Mouse (Mus musculus) cerebellum, adult 2 months (tissue): ENCODE measurements around the gene Zbtb42. TPM values are rescaled to one million over a fixed set of nuclear protein-coding genes. Genes with fewer than 3 reads are reported as not detected.

ENCODE experiments used
- DNase-seq, 2 experiments: peaks; one replicate each; pipeline ENCODE4 v3.0.0; 2021
- H3K27ac ChIP-seq: fragments of 200-500 bp; 2 replicates; pipeline ENCODE4 v1.5.1; 2012; ENCODE audit warnings: low read length, control low read depth, inconsistent platforms; ENCODE audit not compliant: insufficient read depth
- H3K27me3 ChIP-seq: fragments of 200-500 bp; 2 replicates; pipeline ENCODE4 v1.6.1; 2012; ENCODE audit warnings: inconsistent platforms, mild to moderate bottlenecking, low read length, moderate library complexity; ENCODE audit not compliant: control insufficient read depth, insufficient read depth
- H3K4me1 ChIP-seq: fragments of 200-500 bp; 2 replicates; pipeline ENCODE4 v1.6.1; 2011; ENCODE audit warnings: low read length; ENCODE audit not compliant: control insufficient read depth, insufficient read depth
- H3K4me3 ChIP-seq: fragments of 200-500 bp; replicated peaks from 2 replicates; pipeline ENCODE3; 2011; ENCODE audit warnings: mild to moderate bottlenecking, low read depth, low read length, control low read depth; ENCODE audit not compliant: insufficient read depth
- CTCF ChIP-seq: fragments of 200-500 bp; IDR thresholded peaks from 2 replicates; pipeline ENCODE4 v1.5.1; 2011; ENCODE audit warnings: low read depth, mild to moderate bottlenecking, control low read depth, low read length, moderate library complexity, borderline replicate concordance; ENCODE audit not compliant: insufficient read depth
- POLR2A ChIP-seq: fragments of 200-500 bp; IDR thresholded peaks from 2 replicates; pipeline ENCODE4 v1.6.1; 2011; ENCODE audit warnings: low read length, control low read depth, borderline replicate concordance; ENCODE audit not compliant: insufficient read depth
- WGBS: fragments of 180-500 bp; shearing (Covaris S2); methylation state at CpG from one replicate; pipeline ENCODE4 v1.1.7; 2018; 5-methylcytosine and 5-hydroxymethylcytosine counted together
- polyA plus RNA-seq: library from polyadenylated mRNA; depleted of rRNA; stranded (reverse); fragments of >200 nt; gene quantifications from 2 replicates; pipeline ENCODE4 v1.2.3, GENCODE M21; 2012

The Zbtb42 gene
- polyA plus RNA-seq, 1 experiment, result 1.5 TPM

DNA sequence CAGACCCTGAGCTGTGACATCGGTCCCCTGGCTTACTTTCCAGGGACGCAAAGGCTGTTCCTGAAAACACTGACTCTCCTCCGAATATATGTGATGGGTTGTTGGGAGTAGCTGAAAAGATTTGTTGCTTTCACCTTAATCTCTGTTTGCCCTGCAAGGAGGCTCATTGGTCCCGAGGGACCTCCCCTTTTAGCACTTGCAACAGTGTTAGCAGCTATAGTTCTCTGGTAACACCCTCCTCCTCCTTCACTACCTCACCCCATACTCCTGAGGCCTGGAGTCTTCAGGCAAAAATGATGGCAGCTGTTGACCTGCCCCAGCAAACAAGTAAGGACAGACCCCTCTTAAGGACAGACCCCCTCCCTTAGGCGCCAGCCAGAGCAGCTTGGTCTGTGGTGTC, 40.4 kb downstream of the Zbtb42 start:
- no peak for DNase-seq
- 85% methylated on average over 5 of the region's 5 CpGs for WGBS
- TF ChIP-seq CTCF, result no peak
- H3K27me3 ChIP-seq, result no peaks in the 10 kb centered on the region
- no peak overlapping the region for H3K4me3 ChIP-seq
- H3K27ac ChIP-seq, result no peak overlapping the region
- peaks cover 16% of the 10 kb centered on the region for H3K4me1 ChIP-seq

DNA sequence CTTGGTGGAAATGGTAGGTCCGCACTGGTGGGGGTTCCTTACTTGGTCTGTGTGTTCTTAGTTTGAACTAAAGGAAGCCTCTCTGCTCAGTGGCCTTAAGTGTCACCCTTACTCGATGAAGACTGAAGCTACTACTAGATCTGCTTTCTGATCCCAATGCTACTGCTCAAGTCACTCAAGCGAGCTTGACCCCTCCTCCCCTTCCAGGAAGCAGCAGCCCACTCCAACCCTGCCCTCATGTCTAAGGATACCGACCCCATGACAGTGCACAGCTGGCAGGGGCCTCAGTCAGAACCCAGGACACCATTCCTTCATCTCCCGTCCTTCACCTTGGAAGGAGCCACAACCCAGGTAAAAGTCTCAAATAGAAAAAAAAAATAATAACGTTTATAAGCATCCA, 41.6 kb downstream of the Zbtb42 start, which contains the start of gene Cep170b:
Gene Cep170b, plus strand, starts transcription at position 240 of the 400 bp plus-strand sequence.
- DNase-seq, result no peak
- TF ChIP-seq CTCF (no peak), POLR2A (no peak)
- WGBS, result 81% methylated on average over 6 of the region's 6 CpGs
- peaks cover 20% of the 10 kb centered on the region for H3K4me1 ChIP-seq
- H3K27ac ChIP-seq, result no peak within 1 kb of the TSS
- H3K4me3 ChIP-seq, result peak within 1 kb of the TSS; percentile 87
- H3K27me3 ChIP-seq, result no peaks in the 10 kb centered on the region

DNA sequence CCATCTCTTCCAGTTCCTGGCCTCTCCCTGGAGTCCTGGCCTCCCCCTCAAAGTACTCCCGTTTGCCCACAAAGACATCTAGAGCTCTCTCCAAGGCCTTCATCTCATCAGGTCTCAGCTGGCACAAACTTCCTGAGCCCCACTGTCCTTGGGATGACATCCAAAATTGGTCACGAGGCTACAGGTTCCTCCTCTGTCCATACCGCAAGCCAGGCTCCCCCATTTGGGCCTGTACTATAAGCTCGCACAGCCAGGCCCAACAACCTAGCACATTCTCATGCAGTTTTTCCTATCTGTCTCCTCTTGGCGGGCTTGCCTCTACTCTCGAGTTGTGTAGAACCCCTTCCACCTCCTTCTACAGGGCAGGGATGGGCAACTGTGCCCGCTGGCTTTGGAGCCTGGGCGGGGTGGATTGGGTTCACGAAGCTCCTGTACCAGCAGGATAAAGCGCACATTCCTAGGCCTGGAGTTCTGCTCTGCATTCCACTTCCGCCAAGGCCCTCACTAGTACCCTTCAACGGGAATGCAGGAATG, 42.3 kb downstream of the Zbtb42 start:
- Histone ChIP-seq H3K27me3 (no peaks in the 10 kb centered on the region), H3K27ac (no peak overlapping the region), H3K4me1 (peaks cover 22% of the 10 kb centered on the region), H3K4me3 (peak overlapping the region; percentile 87)
- DNase-seq, result no peak
- 69% methylated on average over 12 of the region's 12 CpGs for WGBS
- no peak for TF ChIP-seq CTCF
- no peak for TF ChIP-seq POLR2A

DNA sequence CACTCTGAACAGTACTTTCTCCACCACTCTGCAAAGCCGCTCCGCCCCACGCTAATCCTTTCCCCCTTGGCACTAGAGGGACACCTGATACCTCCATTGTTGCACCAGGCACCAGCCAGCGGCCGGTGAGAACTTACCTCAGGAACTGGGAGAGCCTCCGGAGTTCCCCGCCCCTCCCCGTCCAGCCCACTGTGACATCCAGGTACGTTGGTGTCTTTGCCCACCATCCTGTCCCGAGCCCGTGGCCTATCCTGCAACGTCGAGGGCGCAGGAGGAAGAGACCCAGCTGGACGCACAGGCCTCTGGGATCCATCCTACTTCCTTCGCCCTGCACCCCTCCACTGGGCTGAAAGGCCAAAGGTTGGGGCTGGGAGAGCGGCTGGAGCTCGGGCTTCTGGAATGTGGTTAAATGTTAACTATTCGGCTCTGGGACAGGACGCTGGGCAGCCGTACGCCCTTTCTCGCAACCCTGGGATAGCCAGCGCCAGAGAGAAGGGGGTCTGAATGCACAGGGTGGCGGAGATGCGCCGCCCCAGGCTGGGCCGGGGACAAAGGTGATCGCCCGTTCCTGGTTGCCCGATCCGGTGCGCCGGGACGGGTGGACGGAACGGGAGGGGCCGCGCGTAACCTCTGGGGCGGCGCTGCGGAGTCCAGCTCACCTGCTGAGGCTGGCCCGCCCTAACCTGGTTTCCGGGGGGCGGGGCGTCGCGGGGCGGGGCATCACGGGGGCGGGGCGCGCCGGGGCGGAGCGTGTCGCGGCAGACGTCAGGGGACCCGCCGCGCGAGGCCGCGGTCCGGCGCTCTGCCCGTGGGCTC, 43.0 kb downstream of the Zbtb42 start:
- Histone ChIP-seq H3K27ac (peak overlapping the region; percentile 72), H3K4me3 (peak overlapping the region; percentile 87), H3K4me1 (peaks cover 28% of the 10 kb centered on the region), H3K27me3 (no peaks in the 10 kb centered on the region)
- TF ChIP-seq POLR2A (peak; percentile 44; the same call in 1 of the 2 replicates), CTCF (no peak)
- DNase-seq, result peak; percentile 77 to 78
- WGBS, result 9% methylated on average over 63 of the region's 69 CpGs

DNA sequence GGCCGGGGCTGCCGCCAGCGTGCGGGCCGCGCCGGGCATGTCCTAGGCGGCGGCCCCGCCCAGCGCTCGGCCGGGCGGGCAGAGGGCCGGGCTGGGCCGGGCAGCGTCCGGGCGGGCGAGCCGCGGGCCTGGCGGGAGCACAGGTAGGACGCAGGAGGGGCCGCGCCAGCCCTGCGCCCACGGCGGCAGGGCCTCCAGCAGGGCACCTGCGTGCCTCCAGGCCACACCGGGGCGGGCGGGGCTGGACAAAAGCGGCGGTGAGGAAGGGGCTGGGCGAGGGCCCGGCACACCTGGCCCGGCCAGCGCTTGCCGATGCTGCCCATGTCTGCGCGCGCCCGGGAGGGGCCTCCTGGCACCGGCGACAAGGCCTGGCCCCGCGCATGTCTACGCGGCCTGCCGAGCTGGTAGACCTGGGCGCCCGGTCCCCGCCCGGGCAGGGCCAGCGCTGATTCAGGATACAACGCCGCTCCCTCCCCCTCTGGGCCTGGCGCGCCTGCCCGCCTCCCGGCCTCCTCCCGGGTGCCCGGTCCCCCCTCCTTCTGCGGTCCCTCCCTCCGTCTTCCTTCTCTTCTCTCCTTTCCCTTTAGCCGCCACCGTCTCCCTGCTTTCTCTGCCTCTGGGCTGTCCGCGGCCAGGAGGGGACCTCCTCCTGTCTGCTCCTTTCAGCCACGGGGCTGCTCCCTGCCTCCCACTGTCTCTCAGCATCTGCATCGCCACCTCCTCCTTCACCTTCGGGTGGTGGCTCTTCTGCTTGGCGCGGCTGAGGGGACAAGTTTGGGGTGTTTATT, 43.8 kb downstream of the Zbtb42 start:
- peak; percentile 80 to 83 for DNase-seq
- H3K4me3 ChIP-seq, result peak overlapping the region; percentile 87
- H3K4me1 ChIP-seq, result peaks cover 36% of the 10 kb centered on the region
- WGBS, result 1% methylated on average over 70 of the region's 75 CpGs
- H3K27me3 ChIP-seq, result no peaks in the 10 kb centered on the region
- H3K27ac ChIP-seq, result peak overlapping the region; percentile 66
- TF ChIP-seq CTCF, result no peak

DNA sequence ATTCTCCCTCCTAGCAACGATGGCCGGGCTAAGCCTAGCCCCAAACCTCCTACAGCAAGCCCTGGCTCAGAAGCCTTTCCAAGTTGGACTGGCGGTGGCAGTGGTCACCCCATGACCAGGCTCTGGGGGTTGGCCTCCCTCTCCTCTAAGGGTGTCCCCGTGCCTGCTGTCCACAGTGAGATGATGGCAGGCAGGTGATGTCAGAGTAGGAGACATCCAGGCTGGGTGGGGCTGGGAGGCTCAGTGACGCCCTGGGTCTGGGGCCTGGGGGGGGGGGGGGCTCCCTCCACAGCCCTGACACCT, 44.4 kb downstream of the Zbtb42 start:
- Histone ChIP-seq H3K4me3 (peak overlapping the region; percentile 87), H3K27ac (peak overlapping the region; percentile 66), H3K27me3 (no peaks in the 10 kb centered on the region), H3K4me1 (peaks cover 41% of the 10 kb centered on the region)
- 1% methylated on average over 5 of the region's 5 CpGs for WGBS
- TF ChIP-seq POLR2A (no peak), CTCF (no peak)
- no peak for DNase-seq

DNA sequence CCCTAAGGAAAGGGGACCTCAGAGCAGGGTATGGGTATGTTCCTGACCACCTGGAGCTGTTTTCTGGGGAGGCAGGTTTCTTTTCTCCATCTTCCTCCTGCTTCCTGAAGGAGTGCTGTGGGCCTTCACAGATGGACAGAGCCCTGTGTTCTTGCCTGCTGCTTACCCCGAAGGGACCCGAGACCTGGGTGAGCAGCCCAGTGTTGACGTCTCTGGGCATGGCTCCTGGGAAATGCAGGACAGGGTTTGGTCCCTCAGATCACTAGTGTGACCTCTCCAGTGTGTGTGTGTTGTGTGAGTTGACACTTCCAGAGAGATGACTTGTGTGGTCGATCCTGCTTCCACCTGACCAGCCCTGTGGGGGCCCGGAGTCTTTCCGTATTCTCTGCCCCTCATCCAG, 44.8 kb downstream of the Zbtb42 start:
- Histone ChIP-seq H3K27me3 (no peaks in the 10 kb centered on the region), H3K4me3 (peak overlapping the region; percentile 87), H3K4me1 (peaks cover 41% of the 10 kb centered on the region), H3K27ac (peak overlapping the region; percentile 46; the same call in 1 of the 2 replicates)
- peak in 1 of 2 experiments; percentile 32 for DNase-seq
- TF ChIP-seq POLR2A, result no peak
- TF ChIP-seq CTCF, result no peak
- WGBS, result 54% methylated on average over 6 of the region's 6 CpGs
